Mouse (Mus musculus) MEL (cell line): Measurements from ENCODE around the gene Cyb5d1.
A peak's percentile ranks its signal among the peaks of the same experiment; 100 is the strongest.

Experiments
- BHLHE40 ChIP-seq: IDR thresholded peaks from 2 replicates; pipeline ENCODE4 v1.6.1; 2012; ENCODE audit warnings: low read depth, mild to moderate bottlenecking, inconsistent platforms, low read length, improper control_type of control experiment, borderline replicate concordance
- CTCF ChIP-seq, 3 experiments: IDR thresholded peaks in 2 of 3; conservative IDR thresholded peaks in 1 of 3; 2 replicates each; pipeline ENCODE4 v1.5.1; 2011 to 2012; ENCODE audit warnings: low read length in 3 of 3, low read depth in 2 of 3, mild to moderate bottlenecking in 2 of 3, improper control_type of control experiment in 1 of 3, inconsistent platforms in 1 of 3, mixed read lengths in 1 of 3, moderate library complexity in 1 of 3; ENCODE audit not compliant: control insufficient read depth in 1 of 3, insufficient read depth in 1 of 3, poor library complexity in 1 of 3, severe bottlenecking in 1 of 3
- ELF1 ChIP-seq: IDR thresholded peaks from 2 replicates; pipeline ENCODE4 v1.6.1; 2014; ENCODE audit warnings: low read depth, mild to moderate bottlenecking, inconsistent platforms, low read length, improper control_type of control experiment, moderate library complexity
- HCFC1 ChIP-seq: IDR thresholded peaks from 2 replicates; pipeline ENCODE4 v1.6.1; 2012; ENCODE audit warnings: low read depth, mild to moderate bottlenecking, inconsistent platforms, low read length, improper control_type of control experiment, moderate library complexity
- KAT2A ChIP-seq: conservative IDR thresholded peaks from 2 replicates; pipeline ENCODE4 v1.6.1; 2012; ENCODE audit warnings: low read depth, low read length, improper control_type of control experiment, inconsistent platforms
- MAX ChIP-seq: IDR thresholded peaks from 2 replicates; pipeline ENCODE4 v1.6.1; 2011; ENCODE audit warnings: low read length, improper control_type of control experiment
- POLR2A ChIP-seq, 2 experiments: IDR thresholded peaks; 2 replicates each; pipeline ENCODE4 v1.6.1; 2011 to 2012; ENCODE audit warnings: low read length in 2 of 2, mild to moderate bottlenecking in 2 of 2, control low read depth in 1 of 2, improper control_type of control experiment in 1 of 2, low read depth in 1 of 2, moderate library complexity in 1 of 2; ENCODE audit not compliant: control insufficient read depth in 1 of 2, insufficient read depth in 1 of 2, poor library complexity in 1 of 2
- RAD21 ChIP-seq: IDR thresholded peaks from 2 replicates; pipeline ENCODE4 v1.6.1; 2011; ENCODE audit warnings: mild to moderate bottlenecking, low read depth, low read length, improper control_type of control experiment
- SIN3A ChIP-seq: IDR thresholded peaks from 2 replicates; pipeline ENCODE4 v1.6.1; 2012; ENCODE audit warnings: low read length, improper control_type of control experiment, inconsistent platforms
- SMC3 ChIP-seq: IDR thresholded peaks from 2 replicates; pipeline ENCODE4 v1.6.1; 2011; ENCODE audit warnings: low read depth, low read length, improper control_type of control experiment
- TAL1 ChIP-seq: IDR thresholded peaks from 2 replicates; pipeline ENCODE4 v1.6.1; 2012; ENCODE audit warnings: mild to moderate bottlenecking, inconsistent platforms, low read length, moderate library complexity, mixed read lengths
- TCF12 ChIP-seq: IDR thresholded peaks from 2 replicates; pipeline ENCODE4 v1.6.1; 2014; ENCODE audit warnings: low read depth, mild to moderate bottlenecking, inconsistent platforms, low read length, improper control_type of control experiment, moderate library complexity
- USF1 ChIP-seq: IDR thresholded peaks from 2 replicates; pipeline ENCODE4 v1.6.1; 2014; ENCODE audit warnings: low read depth, mild to moderate bottlenecking, inconsistent platforms, low read length, improper control_type of control experiment, moderate library complexity
- ZC3H11A ChIP-seq: IDR thresholded peaks from 2 replicates; pipeline ENCODE4 v1.6.1; 2012; ENCODE audit warnings: low read depth, mild to moderate bottlenecking, inconsistent platforms, low read length, improper control_type of control experiment

GRCm38 (mm10) chr11:69396772-69397171, 1.3 kb upstream of the Cyb5d1 start:
- TF ChIP-seq ELF1: peak; percentile 27; the same call in 1 of the 2 replicates
- no peak for TF ChIP-seq CTCF (IDR thresholded peaks at IDR 0.05 in 2 of 3, conservative IDR thresholded peaks at IDR 0.05 in 1 of 3; ENCODE audit: control insufficient read depth in 1 of 3, insufficient read depth in 1 of 3, low read depth in 2 of 3, low read length in 3 of 3, poor library complexity in 1 of 3, severe bottlenecking in 1 of 3)
- TF ChIP-seq MAX: no peak
- TF ChIP-seq TAL1: peak; percentile 86
- no peak for TF ChIP-seq USF1
- TF ChIP-seq ZC3H11A: no peak; the same call in 1 of the 2 replicates
- TF ChIP-seq BHLHE40: no peak
- TF ChIP-seq KAT2A: no peak
- TF ChIP-seq HCFC1: no peak
- peak in 1 of 2 experiments; percentile 52; a peak in 1 of 4 replicates for TF ChIP-seq POLR2A (IDR thresholded peaks at IDR 0.05; ENCODE audit: control insufficient read depth in 1 of 2, insufficient read depth in 1 of 2, low read depth in 1 of 2, low read length in 2 of 2, poor library complexity in 1 of 2)
- TF ChIP-seq RAD21: no peak
- peak; percentile 84 for TF ChIP-seq TCF12
- peak; percentile 53; the same call in 1 of the 2 replicates for TF ChIP-seq SIN3A
- TF ChIP-seq SMC3: 0 out of 2 replicates have a peak, but pooled peaks have one; percentile 10
